Mouse (Mus musculus): Measurements from ENCODE around the gene Syt16. TPM values are rescaled to one million over a fixed set of nuclear protein-coding genes. Genes with fewer than 3 reads are reported as not detected.

The Syt16 gene
- polyA plus RNA-seq, 1 experiment, result not detected

DNA sequence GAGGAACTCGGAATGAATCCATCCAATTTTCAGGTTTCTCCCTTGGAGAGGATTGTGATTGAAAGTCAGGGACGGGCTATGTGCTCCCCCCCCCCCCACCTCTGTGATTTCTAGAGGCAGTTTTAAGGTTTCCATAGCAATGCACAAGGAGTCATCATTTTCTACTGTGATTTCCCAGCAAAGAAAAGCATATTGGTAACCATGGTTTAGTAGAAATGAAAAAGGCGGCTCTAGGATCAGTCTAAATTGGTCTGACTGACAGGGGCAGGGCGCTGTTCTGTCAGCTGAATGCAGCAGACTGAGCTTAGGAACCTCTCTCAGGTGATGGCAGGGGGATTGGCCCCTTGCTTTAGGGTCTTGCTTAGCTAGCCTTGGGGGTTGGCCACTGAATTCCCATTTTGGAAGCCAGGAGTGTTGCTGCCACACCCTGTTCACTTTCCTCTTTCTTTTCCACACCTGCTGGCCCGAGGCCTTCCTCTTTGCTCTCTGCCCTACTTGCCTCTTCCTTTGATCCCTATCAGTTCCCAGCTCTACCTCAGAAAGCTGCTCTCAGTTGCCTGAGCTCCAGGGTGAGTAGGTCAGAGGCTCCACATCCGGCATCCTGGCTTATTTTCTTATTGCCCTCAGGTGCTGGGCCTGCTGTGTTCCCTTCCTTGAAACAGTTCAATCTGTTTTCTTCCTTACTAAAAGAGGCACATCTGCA is 108.5 kb downstream of the Syt16 start:
- no peaks in the 10 kb centered on the region for H3K79me2 ChIP-seq (ENCODE audit: control insufficient read depth, insufficient read depth)
- TF ChIP-seq SRF (IDR thresholded peaks at IDR 0.05; ENCODE audit: control insufficient read depth, insufficient read length, low read depth), result no peak
- TF ChIP-seq MYOG (IDR thresholded peaks at IDR 0.05; ENCODE audit: control insufficient read depth in 1 of 3, insufficient read depth in 1 of 3, insufficient read length in 2 of 3, low read depth in 2 of 3), result no peak
- TF ChIP-seq POLR2A (IDR thresholded peaks at IDR 0.05; ENCODE audit: insufficient read length, low read depth), result no peak
- no peak for TF ChIP-seq MYOD1 (IDR thresholded peaks at IDR 0.05; ENCODE audit: control insufficient read depth in 1 of 3, insufficient read length in 2 of 3, low read depth in 2 of 3)
- TF ChIP-seq E2F4 (IDR thresholded peaks at IDR 0.05; ENCODE audit: insufficient read depth), result no peak
- no peak for TF ChIP-seq REST (IDR thresholded peaks at IDR 0.05; ENCODE audit: insufficient read depth, insufficient read length)
- no peak for TF ChIP-seq USF1 (IDR thresholded peaks at IDR 0.05; ENCODE audit: low read depth)
- no peak for TF ChIP-seq CEBPB (IDR thresholded peaks at IDR 0.05; ENCODE audit: insufficient read depth, poor library complexity, severe bottlenecking)
- no peak for TF ChIP-seq MAX (IDR thresholded peaks at IDR 0.05; ENCODE audit: low read depth)
- no peak for TF ChIP-seq TCF3 (IDR thresholded peaks at IDR 0.05; ENCODE audit: insufficient read length, low read depth)
- no peak for TF ChIP-seq POLR2AphosphoS2 (IDR thresholded peaks at IDR 0.05; ENCODE audit: insufficient read length, low read depth)
- no peak for TF ChIP-seq TCF12 (IDR thresholded peaks at IDR 0.05; ENCODE audit: insufficient read depth, poor library complexity, severe bottlenecking)
- H3K4me3 ChIP-seq, result no peak overlapping the region
- no peak overlapping the region for H3K4me2 ChIP-seq (ENCODE audit: low read depth)
- H3K36me3 ChIP-seq (ENCODE audit: control insufficient read depth, insufficient read depth), result no peaks in the 10 kb centered on the region
- no peaks in the 10 kb centered on the region for H3K27me3 ChIP-seq (ENCODE audit: control insufficient read depth, insufficient read depth, insufficient read length)
- H3ac ChIP-seq (ENCODE audit: control insufficient read depth, insufficient read length), result no peak overlapping the region

DNA sequence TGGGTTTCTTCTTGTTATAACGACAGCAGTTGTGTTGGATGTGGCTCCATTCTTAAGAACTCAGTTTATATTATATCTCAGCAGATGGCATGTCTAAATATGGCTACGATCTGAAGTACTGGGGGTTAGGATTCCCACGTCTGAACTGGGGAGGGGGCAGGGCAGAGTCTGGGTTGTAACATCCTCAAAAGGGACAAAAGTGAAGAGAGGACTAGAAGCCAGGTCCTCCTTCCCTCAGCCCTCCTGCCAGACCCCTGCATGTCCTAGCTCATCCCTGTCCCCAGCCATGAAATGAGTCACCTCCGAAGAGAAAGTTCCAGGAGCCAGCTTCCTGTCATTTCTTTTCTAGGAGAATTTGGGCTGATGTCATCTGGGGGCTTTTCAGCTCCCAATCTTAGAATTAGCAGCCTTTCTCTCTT is 111.2 kb downstream of the Syt16 start:
- Histone ChIP-seq H3K79me2 (ENCODE audit: control insufficient read depth, insufficient read depth) (no peaks in the 10 kb centered on the region), H3ac (ENCODE audit: control insufficient read depth, insufficient read length) (no peak overlapping the region), H3K27me3 (ENCODE audit: control insufficient read depth, insufficient read depth, insufficient read length) (no peaks in the 10 kb centered on the region), H3K4me2 (ENCODE audit: low read depth) (no peak overlapping the region), H3K36me3 (ENCODE audit: control insufficient read depth, insufficient read depth) (no peaks in the 10 kb centered on the region), H3K4me3 (no peak overlapping the region)
- TF ChIP-seq MYOD1 (IDR thresholded peaks at IDR 0.05; ENCODE audit: control insufficient read depth in 1 of 3, insufficient read length in 2 of 3, low read depth in 2 of 3), result no peak

DNA sequence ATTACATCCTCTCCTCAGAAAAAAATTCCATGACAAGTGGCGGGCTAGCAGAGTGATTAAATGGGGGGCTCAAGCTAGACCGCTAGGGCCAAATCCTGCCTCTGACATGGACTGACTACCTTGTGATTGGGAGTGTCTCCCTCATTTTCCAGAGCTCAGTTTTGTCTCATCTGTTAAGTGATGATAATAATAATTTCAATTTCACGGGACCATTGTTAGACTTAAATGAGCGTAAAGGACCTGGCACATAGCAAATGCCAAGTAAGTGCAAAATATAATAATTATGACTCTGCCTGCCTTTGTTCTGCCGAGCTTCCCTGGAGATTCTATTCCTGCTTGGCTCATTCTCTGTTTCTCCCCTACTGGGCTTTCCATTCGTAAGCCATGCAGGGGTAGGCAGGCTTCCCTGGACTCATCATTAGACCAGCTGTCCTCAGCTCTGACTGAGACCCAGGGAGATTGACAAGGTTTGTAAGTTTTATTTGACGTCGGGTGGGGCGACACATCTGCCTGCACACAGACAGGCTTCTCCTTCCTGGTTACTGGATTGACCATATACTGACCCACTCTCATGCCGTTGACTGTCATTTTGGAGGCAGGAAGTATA is 112.1 kb downstream of the Syt16 start:
- Histone ChIP-seq H3K36me3 (ENCODE audit: control insufficient read depth, insufficient read depth) (no peaks in the 10 kb centered on the region), H3ac (ENCODE audit: control insufficient read depth, insufficient read length) (no peak overlapping the region), H3K4me3 (no peak overlapping the region), H3K79me2 (ENCODE audit: control insufficient read depth, insufficient read depth) (no peaks in the 10 kb centered on the region), H3K4me2 (ENCODE audit: low read depth) (no peak overlapping the region), H3K27me3 (ENCODE audit: control insufficient read depth, insufficient read depth, insufficient read length) (no peaks in the 10 kb centered on the region)
- no peak for TF ChIP-seq CEBPB (IDR thresholded peaks at IDR 0.05; ENCODE audit: insufficient read depth, poor library complexity, severe bottlenecking)
- TF ChIP-seq TCF12 (IDR thresholded peaks at IDR 0.05; ENCODE audit: insufficient read depth, poor library complexity, severe bottlenecking), result no peak
- TF ChIP-seq POLR2AphosphoS2 (IDR thresholded peaks at IDR 0.05; ENCODE audit: insufficient read length, low read depth), result no peak
- TF ChIP-seq SRF (IDR thresholded peaks at IDR 0.05; ENCODE audit: control insufficient read depth, insufficient read length, low read depth), result no peak
- no peak for TF ChIP-seq MYOD1 (IDR thresholded peaks at IDR 0.05; ENCODE audit: control insufficient read depth in 1 of 3, insufficient read length in 2 of 3, low read depth in 2 of 3)
- no peak for TF ChIP-seq TCF3 (IDR thresholded peaks at IDR 0.05; ENCODE audit: insufficient read length, low read depth)
- no peak for TF ChIP-seq MAX (IDR thresholded peaks at IDR 0.05; ENCODE audit: low read depth)
- TF ChIP-seq POLR2A (IDR thresholded peaks at IDR 0.05; ENCODE audit: insufficient read length, low read depth), result no peak

DNA sequence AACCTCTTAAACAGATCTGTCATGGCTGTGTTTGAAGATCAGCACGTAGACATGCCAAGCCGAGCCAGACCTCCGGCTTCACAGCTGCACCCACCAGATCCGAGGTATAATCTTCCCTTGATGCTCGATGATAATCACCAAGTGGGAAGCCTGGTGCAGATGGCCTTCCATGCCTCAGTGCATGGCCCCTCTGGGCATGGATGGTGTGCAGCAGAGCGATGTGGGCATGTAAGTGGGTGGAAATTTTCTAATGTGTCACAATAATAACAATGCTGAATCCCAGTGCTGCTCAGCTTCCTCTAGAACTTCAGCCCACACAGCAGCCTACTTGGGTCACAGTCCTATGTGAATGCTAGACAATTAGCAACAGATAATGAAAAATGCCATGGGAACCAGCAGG is 119.4 kb downstream of the Syt16 start:
- no peaks in the 10 kb centered on the region for H3K27me3 ChIP-seq (ENCODE audit: control insufficient read depth, insufficient read depth, insufficient read length)
- TF ChIP-seq MAX (IDR thresholded peaks at IDR 0.05; ENCODE audit: low read depth), result no peak
- TF ChIP-seq CEBPB (IDR thresholded peaks at IDR 0.05; ENCODE audit: insufficient read depth, poor library complexity, severe bottlenecking), result no peak
- TF ChIP-seq REST (IDR thresholded peaks at IDR 0.05; ENCODE audit: insufficient read depth, insufficient read length), result no peak
- no peak for TF ChIP-seq USF1 (IDR thresholded peaks at IDR 0.05; ENCODE audit: low read depth)
- no peaks in the 10 kb centered on the region for H3K36me3 ChIP-seq (ENCODE audit: control insufficient read depth, insufficient read depth)
- no peak overlapping the region for H3K4me2 ChIP-seq (ENCODE audit: low read depth)
- no peak overlapping the region for H3K4me3 ChIP-seq
- no peak overlapping the region for H3ac ChIP-seq (ENCODE audit: control insufficient read depth, insufficient read length)
- H3K79me2 ChIP-seq (ENCODE audit: control insufficient read depth, insufficient read depth), result no peaks in the 10 kb centered on the region

DNA sequence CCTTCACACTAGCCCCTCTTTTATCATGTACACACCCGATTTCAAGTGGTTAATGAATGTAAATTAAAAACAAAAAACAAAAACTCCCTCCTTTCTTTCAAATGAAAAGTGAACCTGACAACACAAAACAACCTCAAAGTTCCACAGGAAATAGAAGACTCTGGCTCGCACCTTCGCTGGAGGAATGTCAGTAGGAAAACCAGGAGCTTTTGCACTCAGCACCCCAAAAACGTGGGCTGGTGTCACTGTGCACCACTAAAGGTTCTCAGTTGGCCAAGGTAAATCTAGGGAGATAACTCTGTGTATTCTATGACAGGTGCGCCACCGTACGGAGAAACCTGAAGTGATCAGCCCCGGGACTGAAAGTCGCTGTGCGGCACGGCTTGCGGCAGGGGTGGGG is 128.3 kb downstream of the Syt16 start:
- Histone ChIP-seq H3K27me3 (ENCODE audit: control insufficient read depth, insufficient read depth, insufficient read length) (no peaks in the 10 kb centered on the region), H3K36me3 (ENCODE audit: control insufficient read depth, insufficient read depth) (no peaks in the 10 kb centered on the region), H3K4me3 (no peak overlapping the region), H3K4me2 (ENCODE audit: low read depth) (no peak overlapping the region), H3ac (ENCODE audit: control insufficient read depth, insufficient read length) (no peak overlapping the region), H3K79me2 (ENCODE audit: control insufficient read depth, insufficient read depth) (no peaks in the 10 kb centered on the region)
- TF ChIP-seq MAX (IDR thresholded peaks at IDR 0.05; ENCODE audit: low read depth), result no peak
- no peak for TF ChIP-seq TCF12 (IDR thresholded peaks at IDR 0.05; ENCODE audit: insufficient read depth, poor library complexity, severe bottlenecking)
- no peak for TF ChIP-seq TCF3 (IDR thresholded peaks at IDR 0.05; ENCODE audit: insufficient read length, low read depth)
- no peak for TF ChIP-seq MYOG (IDR thresholded peaks at IDR 0.05; ENCODE audit: control insufficient read depth in 1 of 3, insufficient read depth in 1 of 3, insufficient read length in 2 of 3, low read depth in 2 of 3)
